Mouse (Mus musculus): ENCODE results near the gene Pabpn1l. TPM values are rescaled to one million over a fixed set of nuclear protein-coding genes. Genes with fewer than 3 reads are reported as not detected.

Gene Pabpn1l
- polyA plus RNA-seq, 1 experiment from 2014 or later = 0.35 TPM

- Histone ChIP-seq H3K4me1 (ENCODE audit: control insufficient read depth, insufficient read depth, low read length) (no peaks in the 10 kb centered on the region; the same call in 1 of the 2 replicates), H3K36me3 (ENCODE audit: control insufficient read depth, insufficient read depth, low read length) (no peaks in the 10 kb centered on the region), H3K4me2 (ENCODE audit: low read depth, low read length) (no peak overlapping the region), H3K9ac (ENCODE audit: low read depth, low read length) (no peak overlapping the region), H3K4me3 (ENCODE audit: low read depth, low read length) (no peak overlapping the region), H3K27ac (replicated peaks; ENCODE audit: low read depth, low read length) (no peak overlapping the region), H3K9me3 (ENCODE audit: control insufficient read depth, low read length) (no peaks in the 10 kb centered on the region), H3K27me3 (replicated peaks; ENCODE audit: control insufficient read depth, insufficient read depth, low read length) (no peaks in the 10 kb centered on the region)
- ATAC-seq (ENCODE audit: low read depth) (no peak), DNase-seq (ENCODE audit: low spot score) (no peak)
- 65% methylated on average over 4 of the region's 4 CpGs for WGBS
Measured at GRCm38 (mm10) chr8:122605367-122605766, 17.2 kb downstream of the Pabpn1l start.

- WGBS = 75% methylated on average over 1 of the region's 1 CpGs
- H3K4me1 ChIP-seq (ENCODE audit: control insufficient read depth, insufficient read depth, low read length) = no peaks in the 10 kb centered on the region
Measured at GRCm38 (mm10) chr8:122604640-122605039, 17.9 kb downstream of the Pabpn1l start.

GRCm38 (mm10) chr8:122600666-122601065 is 21.9 kb downstream of the Pabpn1l start:
- H3K9ac ChIP-seq (ENCODE audit: low read depth, low read length) = no peak overlapping the region
- peaks cover 5% of the 10 kb centered on the region; the same call in 1 of the 2 replicates for H3K36me3 ChIP-seq (ENCODE audit: control insufficient read depth, insufficient read depth, low read length)
- 93% methylated on average over 9 of the region's 9 CpGs for WGBS
- no peaks in the 10 kb centered on the region for H3K27me3 ChIP-seq (replicated peaks; ENCODE audit: control insufficient read depth, insufficient read depth, low read length)
- DNase-seq (ENCODE audit: low spot score) (no peak), ATAC-seq (ENCODE audit: low read depth) (no peak)
- no peak overlapping the region for H3K4me2 ChIP-seq (ENCODE audit: low read depth, low read length)
- H3K4me3 ChIP-seq (ENCODE audit: low read depth, low read length) = no peak overlapping the region
- no peaks in the 10 kb centered on the region for H3K4me1 ChIP-seq (ENCODE audit: control insufficient read depth, insufficient read depth, low read length)
- no peaks in the 10 kb centered on the region for H3K9me3 ChIP-seq (ENCODE audit: control insufficient read depth, low read length)
- no peak overlapping the region for H3K27ac ChIP-seq (replicated peaks; ENCODE audit: low read depth, low read length)

More at GRCm38 (mm10) chr8:122604640-122605039, 17.9 kb downstream of the Pabpn1l start:
- H3K9ac ChIP-seq (ENCODE audit: low read depth, low read length) = no peak overlapping the region
- DNase-seq (ENCODE audit: low spot score) (no peak), ATAC-seq (ENCODE audit: low read depth) (no peak)
- no peak overlapping the region for H3K27ac ChIP-seq (replicated peaks; ENCODE audit: low read depth, low read length)
- H3K27me3 ChIP-seq (replicated peaks; ENCODE audit: control insufficient read depth, insufficient read depth, low read length) = no peaks in the 10 kb centered on the region
- no peak overlapping the region for H3K4me2 ChIP-seq (ENCODE audit: low read depth, low read length)
- no peaks in the 10 kb centered on the region for H3K36me3 ChIP-seq (ENCODE audit: control insufficient read depth, insufficient read depth, low read length)
- H3K9me3 ChIP-seq (ENCODE audit: control insufficient read depth, low read length) = no peaks in the 10 kb centered on the region
- H3K4me3 ChIP-seq (ENCODE audit: low read depth, low read length) = no peak overlapping the region

- Histone ChIP-seq H3K9ac (ENCODE audit: low read depth, low read length) (no peak overlapping the region), H3K9me3 (ENCODE audit: control insufficient read depth, low read length) (no peaks in the 10 kb centered on the region), H3K4me1 (ENCODE audit: control insufficient read depth, insufficient read depth, low read length) (no peaks in the 10 kb centered on the region), H3K4me3 (ENCODE audit: low read depth, low read length) (no peak overlapping the region), H3K4me2 (ENCODE audit: low read depth, low read length) (no peak overlapping the region), H3K27ac (replicated peaks; ENCODE audit: low read depth, low read length) (no peak overlapping the region), H3K36me3 (ENCODE audit: control insufficient read depth, insufficient read depth, low read length) (peaks cover 5% of the 10 kb centered on the region; the same call in 1 of the 2 replicates), H3K27me3 (replicated peaks; ENCODE audit: control insufficient read depth, insufficient read depth, low read length) (no peaks in the 10 kb centered on the region)
- ATAC-seq (ENCODE audit: low read depth) (no peak), DNase-seq (ENCODE audit: low spot score) (no peak)
- 47% methylated on average over 4 of the region's 4 CpGs for WGBS
Measured at GRCm38 (mm10) chr8:122596031-122596430, 26.5 kb downstream of the Pabpn1l start.

GRCm38 (mm10) chr8:122593783-122594507 is 28.6 kb downstream of the Pabpn1l start:
- H3K27ac ChIP-seq (replicated peaks; ENCODE audit: low read depth, low read length) = no peak overlapping the region
- H3K27me3 ChIP-seq (replicated peaks; ENCODE audit: control insufficient read depth, insufficient read depth, low read length) = no peaks in the 10 kb centered on the region
- no peak overlapping the region for H3K9ac ChIP-seq (ENCODE audit: low read depth, low read length)
- peaks cover 5% of the 10 kb centered on the region; the same call in 1 of the 2 replicates for H3K36me3 ChIP-seq (ENCODE audit: control insufficient read depth, insufficient read depth, low read length)
- ATAC-seq (ENCODE audit: low read depth) (no peak), DNase-seq (ENCODE audit: low spot score) (no peak)
- 77% methylated on average over 19 of the region's 19 CpGs for WGBS
- no peaks in the 10 kb centered on the region for H3K4me1 ChIP-seq (ENCODE audit: control insufficient read depth, insufficient read depth, low read length)
- H3K4me3 ChIP-seq (ENCODE audit: low read depth, low read length) = no peak overlapping the region
- no peaks in the 10 kb centered on the region for H3K9me3 ChIP-seq (ENCODE audit: control insufficient read depth, low read length)
- no peak overlapping the region for H3K4me2 ChIP-seq (ENCODE audit: low read depth, low read length)

GRCm38 (mm10) chr8:122593240-122593639 is 29.3 kb downstream of the Pabpn1l start:
- ATAC-seq (ENCODE audit: low read depth) = no peak
- Histone ChIP-seq H3K27me3 (replicated peaks; ENCODE audit: control insufficient read depth, insufficient read depth, low read length) (no peaks in the 10 kb centered on the region), H3K36me3 (ENCODE audit: control insufficient read depth, insufficient read depth, low read length) (peaks cover 5% of the 10 kb centered on the region; the same call in 1 of the 2 replicates), H3K9ac (ENCODE audit: low read depth, low read length) (no peak overlapping the region), H3K4me2 (ENCODE audit: low read depth, low read length) (no peak overlapping the region), H3K4me1 (ENCODE audit: control insufficient read depth, insufficient read depth, low read length) (no peaks in the 10 kb centered on the region), H3K4me3 (ENCODE audit: low read depth, low read length) (no peak overlapping the region), H3K9me3 (ENCODE audit: control insufficient read depth, low read length) (no peaks in the 10 kb centered on the region), H3K27ac (replicated peaks; ENCODE audit: low read depth, low read length) (no peak overlapping the region)
- DNase-seq (ENCODE audit: low spot score) = no peak
- 62% methylated on average over 12 of the region's 12 CpGs for WGBS

GRCm38 (mm10) chr8:122586749-122587148 is 35.8 kb downstream of the Pabpn1l start:
- Histone ChIP-seq H3K27ac (replicated peaks; ENCODE audit: low read depth, low read length) (no peak overlapping the region), H3K4me1 (ENCODE audit: control insufficient read depth, insufficient read depth, low read length) (no peaks in the 10 kb centered on the region), H3K27me3 (replicated peaks; ENCODE audit: control insufficient read depth, insufficient read depth, low read length) (no peaks in the 10 kb centered on the region), H3K4me2 (ENCODE audit: low read depth, low read length) (no peak overlapping the region), H3K4me3 (ENCODE audit: low read depth, low read length) (no peak overlapping the region), H3K9ac (ENCODE audit: low read depth, low read length) (no peak overlapping the region), H3K36me3 (ENCODE audit: control insufficient read depth, insufficient read depth, low read length) (no peaks in the 10 kb centered on the region), H3K9me3 (ENCODE audit: control insufficient read depth, low read length) (no peaks in the 10 kb centered on the region)
- DNase-seq (ENCODE audit: low spot score) (no peak), ATAC-seq (ENCODE audit: low read depth) (no peak)
- WGBS = 83% methylated on average over 10 of the region's 10 CpGs

- Histone ChIP-seq H3K36me3 (ENCODE audit: control insufficient read depth, insufficient read depth, low read length) (no peaks in the 10 kb centered on the region), H3K9me3 (ENCODE audit: control insufficient read depth, low read length) (no peaks in the 10 kb centered on the region), H3K27ac (replicated peaks; ENCODE audit: low read depth, low read length) (no peak overlapping the region), H3K4me1 (ENCODE audit: control insufficient read depth, insufficient read depth, low read length) (no peaks in the 10 kb centered on the region), H3K27me3 (replicated peaks; ENCODE audit: control insufficient read depth, insufficient read depth, low read length) (no peaks in the 10 kb centered on the region), H3K9ac (ENCODE audit: low read depth, low read length) (no peak overlapping the region), H3K4me2 (ENCODE audit: low read depth, low read length) (no peak overlapping the region), H3K4me3 (ENCODE audit: low read depth, low read length) (no peak overlapping the region)
- 47% methylated on average over 7 of the region's 7 CpGs for WGBS
- DNase-seq (ENCODE audit: low spot score) = no peak
- no peak for ATAC-seq (ENCODE audit: low read depth)
Measured at GRCm38 (mm10) chr8:122586171-122586570, 36.4 kb downstream of the Pabpn1l start.

GRCm38 (mm10) chr8:122585411-122585891 is 37.1 kb downstream of the Pabpn1l start:
- H3K36me3 ChIP-seq (ENCODE audit: control insufficient read depth, insufficient read depth, low read length) = no peaks in the 10 kb centered on the region
- H3K27me3 ChIP-seq (replicated peaks; ENCODE audit: control insufficient read depth, insufficient read depth, low read length) = no peaks in the 10 kb centered on the region
- H3K4me2 ChIP-seq (ENCODE audit: low read depth, low read length) = no peak overlapping the region
- H3K4me3 ChIP-seq (ENCODE audit: low read depth, low read length) = no peak overlapping the region
- H3K4me1 ChIP-seq (ENCODE audit: control insufficient read depth, insufficient read depth, low read length) = no peaks in the 10 kb centered on the region
- 50% methylated on average over 14 of the region's 14 CpGs for WGBS
- DNase-seq (ENCODE audit: low spot score) (no peak), ATAC-seq (ENCODE audit: low read depth) (no peak)
- no peak overlapping the region for H3K9ac ChIP-seq (ENCODE audit: low read depth, low read length)
- H3K9me3 ChIP-seq (ENCODE audit: control insufficient read depth, low read length) = no peaks in the 10 kb centered on the region
- no peak overlapping the region for H3K27ac ChIP-seq (replicated peaks; ENCODE audit: low read depth, low read length)

Measured in embryonic facial prominence, embryonic 14.5 days (tissue).